14 mouse cellular contexts compared by ENCODE assay signal in genomic region chr6:126502691-126503301, GRCm38 (mm10). TPM values are rescaled to one million over a fixed set of nuclear protein-coding genes. Genes with fewer than 3 reads are reported as not detected.
DNase-seq lines count a peak whose midpoint lies in the region; ATAC-seq and TF ChIP-seq lines count a peak whose summit lies in the region.
"Had no signal": no experiment of that assay in that cellular context is flagged by ENCODE, and none has a peak within 500 bp of the region (broad histone marks: within the 10 kb centered on the region; RNA-seq: fewer than 3 reads in every experiment).

No protein-coding gene starts in this region.

- no peak overlapping the region for H3K9ac ChIP-seq in heart, embryonic 13.5 days
- H3K9ac ChIP-seq in lung, embryonic 14.5 days, result no peak overlapping the region
- H3K9ac ChIP-seq: embryonic facial prominence, embryonic 12.5 days; forebrain, embryonic 15.5 days; limb, embryonic 12.5 days had no signal

- peak overlapping the region; percentile 39; the same call in 1 of the 2 replicates for H3K27ac ChIP-seq in heart, embryonic 13.5 days (replicated peaks)
- no peak overlapping the region for H3K27ac ChIP-seq in lung, embryonic 14.5 days (ENCODE audit: low read depth)
- H3K27ac ChIP-seq: embryonic facial prominence, embryonic 12.5 days; forebrain, embryonic 15.5 days; limb, embryonic 12.5 days had no signal

- ATAC-seq in Patski, result peak; percentile 88
- ATAC-seq in heart, embryonic 13.5 days (ENCODE audit: extremely low read depth, insufficient number of reproducible peaks, low FRiP score, low TSS enrichment), result no peak
- ATAC-seq in lung, embryonic 14.5 days (ENCODE audit: insufficient read depth), result no peak
- ATAC-seq in erythroblast, adult 5-6 weeks (replicated peaks; ENCODE audit: low FRiP score, poor library complexity, severe bottlenecking), result no peak
- ATAC-seq: forebrain, embryonic 15.5 days had no signal

- peaks cover 7% of the 10 kb centered on the region for H3K4me1 ChIP-seq in heart, embryonic 13.5 days
- no peaks in the 10 kb centered on the region for H3K4me1 ChIP-seq in lung, embryonic 14.5 days (ENCODE audit: insufficient read depth)
- H3K4me1 ChIP-seq: embryonic facial prominence, embryonic 12.5 days; forebrain, embryonic 15.5 days; limb, embryonic 12.5 days had no signal

- in situ Hi-C loops in Patski (cut with MboI; ENCODE audit: low pct_unique_long_range_greater_than_20kb), result no loop called here

- POLR2A ChIA-PET in Patski (lab: Charles Lee), result interaction anchor here (0.5 to 1.6 kb wide), 2 partner anchors 57 to 523 kb away, joined by 3 to 5 read pairs; no protein-coding TSS in a partner anchor

- TF ChIP-seq CTCF in Patski (IDR thresholded peaks at IDR 0.05), result no peak
- TF ChIP-seq CTCF in lung, embryonic 14.5 days (IDR thresholded peaks at IDR 0.05; ENCODE audit: low read depth), result no peak

- no peaks in the 10 kb centered on the region for H3K27me3 ChIP-seq in Patski
- peaks cover 18% of the 10 kb centered on the region for H3K27me3 ChIP-seq in heart, embryonic 13.5 days (replicated peaks)
- no peaks in the 10 kb centered on the region for H3K27me3 ChIP-seq in lung, embryonic 14.5 days (ENCODE audit: insufficient read depth, low read length)
- H3K27me3 ChIP-seq: forebrain, embryonic 15.5 days had no signal

- DNase-seq in embryo, embryonic 10 days (ENCODE audit: low spot score), result peak; percentile 31
- DNase-seq in embryo, embryonic 10.5 days (ENCODE audit: low spot score), result no peak
- DNase-seq in Patski (ENCODE audit: low read depth, low spot score) (peak; percentile 84), MN1 (ENCODE audit: low spot score) (no peak)
- peak; percentile 27 for DNase-seq in lung, embryonic 14.5 days
- DNase-seq in spleen, adult 18-20 months, result no peak
- DNase-seq: cerebellum, adult 11 months had no signal

- WGBS in heart, embryonic 13.5 days, result 26% methylated on average over 9 of the region's 9 CpGs
- WGBS in lung, embryonic 14.5 days, result 32% methylated on average over 9 of the region's 9 CpGs

- CTCF ChIA-PET in Patski (lab: Charles Lee), result interaction anchor here (5.3 to 5.7 kb wide), 2 partner anchors 47 to 59 kb away, joined by 80 to 85 read pairs; no protein-coding TSS in a partner anchor

- H3K36me3 ChIP-seq in heart, embryonic 13.5 days, result no peaks in the 10 kb centered on the region
- H3K36me3 ChIP-seq in lung, embryonic 14.5 days (ENCODE audit: insufficient read depth), result no peaks in the 10 kb centered on the region
- H3K36me3 ChIP-seq: embryonic facial prominence, embryonic 12.5 days; forebrain, embryonic 15.5 days; G1E; limb, embryonic 12.5 days had no signal

- no peak overlapping the region for H3K4me3 ChIP-seq in heart, embryonic 13.5 days
- no peak overlapping the region for H3K4me3 ChIP-seq in lung, embryonic 14.5 days (ENCODE audit: low read depth, low read length)
- H3K4me3 ChIP-seq: embryonic facial prominence, embryonic 12.5 days; forebrain, embryonic 15.5 days; limb, embryonic 12.5 days had no signal

- no peak overlapping the region for H3K4me2 ChIP-seq in heart, embryonic 13.5 days
- no peak overlapping the region for H3K4me2 ChIP-seq in lung, embryonic 14.5 days
- H3K4me2 ChIP-seq: embryonic facial prominence, embryonic 12.5 days; forebrain, embryonic 15.5 days; limb, embryonic 12.5 days had no signal

- H3K9me3 ChIP-seq in heart, embryonic 13.5 days, result no peaks in the 10 kb centered on the region
- no peaks in the 10 kb centered on the region for H3K9me3 ChIP-seq in lung, embryonic 14.5 days (ENCODE audit: low read depth, low read length)
- H3K9me3 ChIP-seq: embryonic facial prominence, embryonic 12.5 days; forebrain, embryonic 15.5 days had no signal

RNA-seq across cellular contexts. Expression of gene Kcna5, which starts 32.4 kb away (rescaled TPM):
- 1.4 TPM for polyA plus RNA-seq in Patski (2021)
- 6.2 and 7.6 TPM in 2 replicates for polyA plus RNA-seq in heart, embryonic 13.5 days (2015; fragmentation: Nextera tagmentation; extraction: Ambion mirVana)
- polyA plus RNA-seq in lung, embryonic 14.5 days (2014; fragmentation: Nextera tagmentation; extraction: Ambion mirVana), result 2.7 and 2.8 TPM in 2 replicates
- total RNA-seq in erythroblast, adult 5-6 weeks (2015; ENCODE audit: low replicate concordance), result not detected in 2 replicates
- total RNA-seq in erythroblast, adult 5-6 weeks (2017; ENCODE audit: low replicate concordance), result not detected in 2 replicates
- total RNA-seq: G1E; hematopoietic stem cell, adult 5-6 weeks had no signal
- polyA plus RNA-seq: G1E had no signal

Comparison
In these comparisons a context has a peak if more than half of its experiments do, and no peak if none do; other contexts are left out.
1. DNase-seq: peak in embryo, embryonic 10 days (single experiment), Patski (single experiment) and lung, embryonic 14.5 days (single experiment); none in embryo, embryonic 10.5 days (single experiment), MN1 (single experiment) and spleen, adult 18-20 months (0 of 2).